Mouse (Mus musculus) right cerebral cortex, adult 18-20 months (tissue): ENCODE measurements around the gene Cse1l.

ENCODE experiments used
- DNase-seq: peaks from one replicate; pipeline ENCODE4 v3.0.0; 2022; ENCODE audit warnings: mixed read lengths

Gene Cse1l

GRCm38 (mm10) chr2:166977490-166977889 is 71.7 kb downstream of the Cse1l start:
- DNase-seq: no peak

- no peak for DNase-seq
Observed at GRCm38 (mm10) chr2:166980161-166980560, 74.3 kb downstream of the Cse1l start.

- no peak for DNase-seq
Observed at GRCm38 (mm10) chr2:166983351-166983894, 77.6 kb downstream of the Cse1l start.

- DNase-seq: no peak
Observed at GRCm38 (mm10) chr2:166990861-166991260, 85.0 kb downstream of the Cse1l start.

- no peak for DNase-seq
Observed at GRCm38 (mm10) chr2:166991945-166992344, 86.1 kb downstream of the Cse1l start.

- no peak for DNase-seq
Observed at GRCm38 (mm10) chr2:166995021-166995795, 89.4 kb downstream of the Cse1l start.
